Mouse (Mus musculus) CD8-positive naive resting alpha-beta T cell, adult 2 months (primary cell): Measurements from ENCODE around the gene Prkcz.

Experiments used
- DNase-seq, 2 experiments: peaks; one replicate each; pipeline ENCODE4 v3.0.0; 2022; ENCODE audit warnings: low read depth in 2 of 2, low spot score in 2 of 2

Prkcz gene

DNA sequence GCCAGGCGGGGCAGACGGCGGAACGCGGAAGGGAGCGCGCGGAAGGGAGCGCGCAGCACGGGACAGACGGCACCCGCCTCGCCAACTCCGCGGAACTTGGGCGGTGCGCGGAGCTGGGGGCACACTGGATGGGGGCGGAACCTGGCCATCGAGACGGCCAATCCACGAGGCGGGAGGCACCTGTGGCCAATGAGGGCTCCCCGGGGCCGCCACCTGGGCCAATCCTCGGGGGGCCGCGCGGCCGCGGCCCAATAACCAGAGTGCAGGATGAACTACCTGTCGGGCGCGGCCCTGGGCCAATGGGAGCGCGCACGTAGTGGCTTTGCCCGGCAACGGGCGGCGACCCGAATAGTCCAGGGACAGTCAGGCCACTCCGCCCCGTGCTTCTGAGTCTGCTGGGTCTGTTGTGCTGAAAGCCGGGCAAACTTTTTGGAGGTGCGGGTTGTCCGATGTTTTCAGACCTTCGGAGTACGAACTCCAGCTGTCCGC, at the start of gene Prkcz:
Gene Prkcz (minus strand): TSS at position 59 of the 489 bp plus-strand sequence.
- DNase-seq, result peak; percentile 86 to 89

DNA sequence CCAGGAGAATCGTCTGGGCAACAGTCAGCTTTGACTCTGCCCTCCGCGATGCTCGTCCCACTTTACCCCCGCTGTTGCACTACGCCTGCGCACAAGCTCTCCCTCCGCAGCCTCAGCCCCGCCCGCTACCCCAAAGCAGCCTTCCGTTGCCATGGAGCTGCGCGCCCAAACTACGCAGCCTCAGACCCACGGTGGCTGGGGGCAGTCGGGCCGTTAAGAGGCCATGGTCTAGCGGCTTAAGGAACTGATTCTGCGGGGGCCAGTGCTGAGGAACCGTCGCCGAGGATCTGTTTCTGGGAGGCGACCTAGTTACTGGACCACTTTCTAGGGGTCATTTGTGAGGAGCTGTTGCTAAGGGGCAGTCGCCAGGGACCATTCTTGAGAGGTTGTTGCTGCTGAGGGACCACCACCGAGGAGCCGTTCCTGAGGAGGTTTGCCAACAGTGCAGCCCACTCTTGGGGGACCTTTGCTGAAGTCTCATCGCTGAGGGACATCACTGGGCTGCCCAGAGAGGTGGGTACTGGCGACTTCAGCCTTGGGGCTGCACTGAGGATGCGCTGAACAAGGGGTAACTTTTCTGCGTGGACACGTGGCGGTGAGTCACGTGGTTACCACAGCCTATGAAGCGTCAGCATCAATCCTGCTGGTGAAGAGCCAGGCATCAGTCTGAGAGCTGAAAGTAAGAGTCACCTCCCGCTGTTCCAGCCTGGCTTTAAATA, 48.1 kb upstream of the Prkcz start, which contains the start of gene Cfap74:
Gene Cfap74 (plus strand): TSS at position 133 of the 719 bp plus-strand sequence.
- DNase-seq, result peak; percentile 42 to 67

DNA sequence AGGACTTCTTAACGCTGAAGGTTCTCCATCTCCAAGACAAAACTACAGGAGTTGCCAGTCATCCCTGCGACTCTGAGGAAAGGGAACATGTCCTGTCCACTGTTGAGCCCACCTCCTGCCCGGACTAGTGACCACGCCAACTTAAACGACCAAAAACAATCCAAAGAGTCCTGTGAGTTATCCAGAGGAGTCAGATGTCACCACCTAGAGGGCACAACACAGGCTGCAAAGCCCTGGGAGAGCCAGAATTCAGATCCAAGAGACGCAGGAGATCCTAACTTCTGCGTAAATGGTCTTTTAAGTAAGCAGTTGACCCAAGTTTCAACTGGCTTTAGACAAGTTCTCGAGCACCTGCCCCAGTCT, 47.5 kb upstream of the Prkcz start:
- DNase-seq, result no peak

DNA sequence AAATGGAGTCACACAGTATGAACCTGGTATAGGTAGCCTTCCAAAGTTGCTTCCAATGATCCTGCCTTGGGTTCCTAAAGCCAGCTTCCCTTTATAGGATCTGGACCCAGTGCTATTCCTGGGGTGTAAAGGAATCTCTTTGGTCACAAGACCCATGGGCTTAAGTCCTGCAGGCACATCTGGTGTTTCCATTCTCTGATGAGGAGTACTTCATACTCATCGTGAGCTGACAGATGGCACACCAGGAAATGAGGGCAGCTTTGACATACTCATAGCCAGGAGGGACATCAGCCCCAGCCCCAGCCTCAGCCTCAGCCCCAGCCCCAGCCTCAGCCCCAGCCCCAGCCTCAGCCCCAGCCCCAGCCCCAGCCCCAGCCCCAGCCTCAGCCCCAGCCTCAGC, 41.3 kb upstream of the Prkcz start:
- DNase-seq, result no peak

DNA sequence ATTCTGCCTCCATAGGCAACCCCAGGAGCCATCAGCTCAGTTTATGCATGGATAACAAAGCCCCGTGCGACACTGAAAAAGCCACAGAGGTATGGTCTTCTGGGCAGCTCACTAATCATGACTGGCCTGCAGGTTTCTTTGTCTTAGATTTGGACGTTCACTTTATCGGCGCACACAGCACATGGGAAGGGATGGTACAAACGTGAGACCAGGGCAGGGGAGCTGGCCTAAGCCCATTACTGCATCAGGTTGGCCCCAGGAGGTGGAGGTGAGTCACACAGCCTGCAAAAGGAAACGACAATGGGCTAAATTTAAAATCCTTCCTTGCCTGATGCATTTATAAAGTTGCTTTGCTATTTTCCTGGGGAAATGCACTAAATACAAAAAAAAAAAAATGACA, 40.0 kb upstream of the Prkcz start:
- no peak for DNase-seq

DNA sequence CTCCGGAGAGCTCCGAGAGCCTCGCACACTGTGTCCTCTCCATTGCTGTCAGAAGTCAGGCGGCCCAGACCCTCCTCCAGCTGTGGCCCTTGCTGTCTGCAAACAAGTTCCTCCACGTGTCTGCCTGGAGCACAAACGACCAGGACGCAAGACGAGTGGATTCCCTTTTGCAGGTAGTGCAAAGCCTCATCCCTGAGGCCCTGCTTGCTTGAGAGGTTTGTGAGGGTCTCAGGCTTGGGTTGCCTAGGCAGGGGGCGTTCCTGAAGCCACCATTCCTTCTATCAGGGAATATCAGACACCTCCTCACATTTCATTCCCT, 37.0 kb upstream of the Prkcz start:
- no peak for DNase-seq

DNA sequence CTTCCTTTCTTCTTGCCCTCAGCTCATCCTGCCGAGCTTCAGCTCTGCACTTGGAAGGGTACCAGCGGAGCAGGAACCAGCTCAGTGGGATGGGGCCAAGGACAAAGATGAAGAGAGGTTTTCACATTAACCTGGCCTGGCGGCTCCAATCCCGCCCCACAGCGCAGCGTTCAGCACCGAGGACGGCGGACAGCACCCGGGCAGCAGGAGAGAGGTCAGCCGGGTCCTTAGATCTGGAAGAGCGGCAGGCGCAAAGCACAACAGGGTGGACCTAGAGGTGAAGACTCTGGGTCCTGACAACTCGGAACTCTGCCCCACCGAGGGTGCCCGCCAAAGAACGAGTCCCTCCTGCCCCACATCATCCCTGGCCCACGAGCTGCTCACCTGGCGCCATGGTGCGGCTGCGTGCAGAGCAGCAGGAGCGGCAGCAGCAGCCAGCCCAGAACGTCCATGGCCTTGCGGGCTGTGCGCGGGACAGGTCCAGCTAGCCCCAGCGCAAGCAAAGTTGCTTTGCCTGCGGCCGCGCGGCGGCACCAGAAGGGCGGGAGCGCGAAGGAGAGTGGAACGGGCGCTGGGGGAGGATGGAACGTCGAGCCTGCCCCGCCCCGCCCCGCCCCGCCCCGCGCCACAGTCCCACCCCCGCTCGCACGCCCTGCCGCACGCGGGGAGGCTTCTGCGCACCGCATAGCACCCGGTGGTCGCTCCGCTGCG, 36.5 kb upstream of the Prkcz start, which contains the start of gene Gabrd:
Gene Gabrd (minus strand): TSS at position 602 of the 711 bp plus-strand sequence.
- DNase-seq, result peak in 1 of 2 experiments; percentile 2

DNA sequence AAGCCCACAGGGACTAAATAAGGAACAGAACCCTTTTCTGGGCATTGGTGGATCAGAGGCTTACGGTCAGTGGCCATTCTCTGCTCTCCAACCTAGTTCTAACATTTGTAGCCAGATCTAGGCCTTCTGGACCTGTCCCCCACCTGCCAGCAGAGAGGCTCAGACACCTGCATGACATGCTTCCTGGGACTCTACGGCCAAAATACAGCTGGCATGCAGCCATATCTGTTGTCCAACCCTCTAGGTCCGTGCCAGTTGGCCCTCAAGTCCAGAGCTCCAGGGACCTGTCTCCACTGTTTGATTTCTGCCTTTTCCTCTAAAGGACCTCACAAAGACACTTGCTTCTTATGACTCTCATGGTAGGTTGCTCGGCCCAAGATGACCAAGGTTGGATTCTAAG, 35.6 kb upstream of the Prkcz start:
- no peak for DNase-seq

DNA sequence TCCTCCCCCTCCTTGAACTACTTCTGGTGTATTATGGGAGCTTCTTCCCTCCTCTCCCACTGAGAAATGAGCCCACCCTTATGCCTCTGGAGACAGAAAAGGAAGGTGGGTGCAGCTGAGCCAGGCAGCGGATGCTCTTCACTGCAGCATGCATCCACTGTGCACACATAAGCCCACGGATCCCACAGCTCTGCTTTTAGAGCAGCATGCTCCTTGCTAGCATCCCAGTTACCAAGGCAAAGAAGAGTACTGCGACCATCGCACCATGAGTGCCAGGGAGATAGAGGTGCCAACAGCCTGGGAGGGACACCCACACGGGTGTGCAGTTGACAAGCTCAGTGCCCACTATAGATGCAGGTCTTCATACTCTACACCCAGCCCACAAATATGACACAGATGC, 34.3 kb upstream of the Prkcz start:
- DNase-seq, result no peak

DNA sequence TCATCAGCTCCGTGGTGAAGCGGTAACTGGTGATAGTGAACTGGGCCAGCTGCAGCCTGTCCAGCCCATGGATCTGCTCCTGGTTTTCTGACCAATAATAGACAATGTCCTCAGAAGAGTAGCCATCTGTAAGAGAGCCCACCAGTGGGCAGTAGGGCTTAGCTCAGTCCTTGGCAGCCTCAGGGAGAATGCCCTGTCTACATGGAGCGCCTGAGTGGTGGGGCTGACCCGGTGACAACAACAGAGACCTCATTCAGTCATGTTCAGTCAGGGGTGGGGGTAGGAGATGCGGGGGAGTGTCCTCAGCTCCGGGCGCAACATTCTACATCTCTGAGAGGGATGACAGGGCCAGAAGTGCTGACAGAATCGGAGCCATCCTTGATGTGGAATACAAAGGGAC, 26.0 kb upstream of the Prkcz start:
- DNase-seq, result no peak

DNA sequence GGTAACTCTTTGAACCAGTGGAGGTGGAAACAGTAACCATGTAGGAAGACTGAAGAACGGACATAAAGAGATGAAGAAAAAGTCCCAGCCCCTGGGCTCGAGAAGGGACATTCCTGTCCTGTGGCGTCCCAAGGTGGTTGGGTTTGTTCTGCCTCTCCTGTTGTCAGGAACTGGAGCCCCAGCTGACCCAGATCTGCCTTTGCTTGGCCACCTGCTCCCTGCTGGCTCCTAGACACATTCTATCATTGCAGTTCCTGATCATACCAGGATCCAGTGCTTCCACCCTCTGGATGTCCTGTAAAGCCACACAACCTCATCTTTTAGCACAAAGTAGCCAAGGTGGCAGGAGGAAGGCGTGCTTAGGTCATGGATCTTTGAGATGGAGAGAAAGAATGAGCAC, 22.2 kb upstream of the Prkcz start:
- DNase-seq, result no peak

DNA sequence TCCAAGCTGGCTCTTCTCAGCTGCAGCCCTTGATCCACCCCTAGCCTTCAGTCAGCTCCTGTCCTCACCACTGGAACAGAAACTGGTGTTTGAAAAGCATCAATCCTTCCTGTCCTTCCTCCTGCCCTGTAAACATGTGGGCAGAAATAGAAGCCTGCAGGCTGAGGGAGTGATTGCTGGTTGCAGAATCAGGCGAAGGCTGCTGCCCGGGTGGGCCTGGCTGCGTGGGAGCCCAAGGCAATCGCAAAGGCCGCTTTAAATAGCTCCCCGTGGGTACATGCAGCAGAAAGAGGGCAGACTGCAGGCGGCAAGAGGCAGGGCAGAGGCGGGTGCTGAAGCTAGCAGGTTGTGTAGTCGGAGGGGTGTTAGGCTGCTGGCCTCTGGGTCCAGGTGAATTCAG, 21.6 kb upstream of the Prkcz start:
- no peak for DNase-seq

DNA sequence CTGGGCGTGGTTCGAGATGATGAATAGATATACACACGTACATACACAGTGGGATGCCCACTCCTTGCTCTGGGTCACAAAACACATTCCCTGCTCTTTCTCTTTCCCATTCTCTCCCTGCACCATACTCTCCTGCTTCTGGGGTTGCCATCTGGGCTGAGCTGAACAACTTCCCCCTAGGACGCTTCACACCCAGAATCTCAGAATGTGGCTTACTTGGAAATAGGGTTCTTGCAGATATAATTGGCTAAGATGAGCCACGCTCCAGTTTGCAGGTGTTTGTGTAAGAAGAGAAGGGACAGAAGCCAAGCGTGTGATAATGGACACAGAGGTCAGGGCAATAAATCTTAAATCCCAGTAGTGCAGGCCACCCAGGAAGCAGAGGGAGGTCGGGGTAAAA, 20.8 kb upstream of the Prkcz start:
- DNase-seq, result no peak

DNA sequence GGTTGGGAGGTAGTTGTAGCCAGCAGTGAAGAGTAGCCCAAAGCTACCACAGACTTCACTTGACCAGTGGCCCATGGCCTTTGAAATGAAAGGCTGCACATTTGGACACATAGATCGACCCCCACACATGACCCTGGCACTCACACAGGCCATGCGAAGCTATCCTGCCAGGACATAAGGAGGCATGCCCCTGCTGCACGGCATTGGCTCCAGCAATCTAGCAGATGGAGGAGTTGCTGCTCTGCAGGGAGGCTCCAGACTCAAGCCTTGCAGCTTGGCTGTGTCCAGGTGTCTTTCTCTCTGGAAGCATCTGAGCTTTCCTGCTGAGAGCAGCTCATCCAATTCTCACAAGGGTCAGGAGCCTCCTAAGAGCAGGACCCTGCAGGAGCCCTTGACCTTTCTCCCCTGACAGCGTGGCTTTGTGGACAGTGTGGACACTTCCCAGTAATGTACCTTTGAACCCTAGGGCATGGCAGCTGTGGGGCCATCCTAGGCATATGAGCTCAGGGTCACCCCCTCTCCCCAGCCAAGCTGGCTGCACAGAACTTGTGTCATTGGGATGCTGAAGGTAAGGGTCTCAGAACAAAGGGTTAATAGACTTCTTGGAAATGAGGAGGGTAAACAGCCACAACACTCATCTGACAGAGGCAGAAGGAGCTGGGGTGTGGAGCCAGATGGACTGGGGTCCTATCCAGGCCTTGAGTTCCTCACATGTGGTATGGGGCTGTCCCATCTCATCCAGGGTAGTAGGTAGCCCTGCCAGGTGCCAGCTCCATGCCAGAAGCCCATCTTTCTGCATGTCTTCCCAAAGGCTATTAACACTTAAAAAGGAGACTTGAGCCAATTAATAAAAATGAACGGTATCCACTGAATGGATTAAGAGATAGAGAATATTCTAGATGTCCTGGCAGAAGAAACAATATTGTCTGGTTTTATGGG, 10.9 kb upstream of the Prkcz start:
- no peak for DNase-seq

DNA sequence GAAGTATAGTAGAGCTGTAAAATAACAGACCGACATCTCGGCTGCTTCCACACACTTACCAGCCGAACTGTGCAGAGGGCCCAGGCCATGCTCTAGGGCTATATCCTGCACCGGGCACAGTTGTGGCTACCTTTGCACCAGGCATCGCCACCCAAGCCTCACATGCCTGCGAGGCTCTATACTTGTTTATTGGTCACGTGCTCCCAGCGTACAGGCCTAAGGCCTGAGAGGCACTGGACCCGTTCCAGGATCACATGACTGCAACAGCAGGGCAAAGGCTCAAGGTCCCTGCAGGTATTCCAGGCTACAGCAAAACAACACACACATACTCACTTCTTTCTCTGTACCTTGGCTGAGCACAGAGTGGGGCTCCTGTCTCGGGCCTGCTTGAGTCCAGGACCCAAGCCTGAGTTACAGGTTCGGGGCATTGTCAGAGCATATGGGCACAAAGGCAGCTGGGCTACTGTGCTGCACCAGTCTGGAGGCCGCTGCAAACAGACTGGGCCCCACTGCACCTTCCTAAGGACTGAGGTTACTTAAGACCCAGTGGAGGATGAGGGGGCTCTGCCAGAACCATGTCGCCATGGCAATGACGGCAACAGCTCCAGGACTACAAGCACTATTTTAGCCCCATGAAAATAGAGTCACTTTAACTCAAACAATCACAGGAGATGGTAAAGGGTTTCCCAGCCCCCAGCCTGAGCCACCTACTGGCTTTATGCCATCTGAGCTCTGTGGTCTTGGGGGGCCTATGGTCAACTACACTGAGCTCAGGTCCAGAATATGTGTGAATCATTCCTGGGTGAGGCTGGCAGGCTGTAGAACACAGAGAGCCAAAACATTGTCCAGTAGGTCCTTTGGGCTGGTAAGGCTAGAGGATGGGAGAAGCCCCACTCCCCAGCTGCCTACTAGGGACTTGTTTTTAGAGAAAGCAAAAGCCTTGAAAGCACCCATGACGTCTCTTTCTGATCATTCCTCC, 9.9 kb upstream of the Prkcz start:
- no peak for DNase-seq

DNA sequence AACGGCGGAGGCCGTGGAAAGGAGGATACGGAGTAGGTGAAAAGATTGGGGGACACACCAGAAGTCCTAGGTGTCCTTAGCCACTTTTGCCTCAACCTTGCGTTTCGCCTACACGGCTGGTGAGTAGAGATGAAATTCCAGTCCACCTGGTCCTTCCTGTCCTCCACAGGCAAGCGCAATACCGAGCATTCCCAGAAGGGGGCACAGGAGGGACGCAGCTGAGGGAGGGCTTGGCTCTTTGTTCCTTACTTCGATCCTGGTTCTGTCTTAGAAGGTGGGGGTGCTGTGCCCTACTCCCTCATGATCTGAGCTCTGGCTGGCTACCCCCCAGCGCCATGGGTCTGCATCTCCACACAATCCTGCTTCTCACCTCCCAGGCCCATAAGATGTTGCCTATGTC, 7.5 kb upstream of the Prkcz start:
- DNase-seq, result peak; percentile 55 to 74

DNA sequence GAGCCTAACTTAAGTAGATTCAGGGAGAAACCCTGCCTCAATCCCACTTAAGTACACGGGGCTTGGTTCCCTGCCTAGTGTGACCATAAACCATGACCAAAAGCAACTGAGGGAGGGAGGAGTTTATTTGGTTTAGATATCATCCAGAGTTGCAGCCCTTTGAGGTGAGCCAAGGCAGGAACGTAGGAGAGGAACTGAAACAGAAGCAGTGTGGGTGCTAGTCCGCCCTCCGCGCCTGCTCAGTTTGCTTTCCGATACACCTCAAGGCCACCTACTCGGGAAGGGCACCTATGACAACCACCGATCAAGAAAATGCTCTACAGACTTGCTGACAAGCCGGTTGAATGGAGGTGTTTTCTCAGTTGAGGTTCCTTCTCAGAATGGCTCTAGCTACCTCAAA, 6.6 kb upstream of the Prkcz start:
- no peak for DNase-seq

DNA sequence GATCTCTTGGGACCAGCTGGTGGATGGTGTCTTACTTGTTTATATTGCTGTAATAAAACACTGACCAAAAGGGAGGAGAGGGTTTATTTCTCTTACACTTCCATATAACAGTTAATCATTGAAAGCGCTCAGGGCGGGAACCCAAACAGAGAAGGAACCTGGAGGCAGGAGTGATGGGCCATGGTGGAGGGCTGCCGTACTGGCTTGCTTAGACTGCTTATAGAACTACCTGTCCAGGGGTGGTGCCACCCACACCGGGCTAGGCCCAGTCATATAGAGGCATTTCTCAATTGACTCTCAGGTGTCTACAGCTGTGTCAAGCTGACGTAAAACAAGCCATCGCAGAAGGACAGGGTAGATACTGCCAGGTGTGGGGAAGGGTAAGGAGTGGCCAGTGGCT, 5.6 kb upstream of the Prkcz start:
- no peak for DNase-seq

DNA sequence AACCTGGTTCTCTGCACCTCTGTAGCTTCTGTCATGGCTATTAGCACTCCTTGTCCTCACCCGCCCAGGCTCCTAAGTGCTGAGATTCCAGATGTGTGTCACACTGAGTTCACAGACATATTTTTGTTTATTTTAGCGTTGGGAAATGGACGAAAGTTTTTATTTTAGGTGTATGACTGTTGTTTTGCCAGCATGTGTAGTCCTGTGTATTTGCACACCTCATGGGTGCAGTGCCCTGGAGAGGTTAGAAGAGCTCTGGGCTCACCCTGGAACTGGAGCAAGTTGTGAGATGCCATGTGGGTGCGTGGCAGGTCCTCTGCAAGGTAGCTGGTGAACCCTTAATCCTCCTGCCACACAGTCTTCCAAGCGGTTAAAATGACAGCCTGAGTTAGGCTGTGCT, 1.3 kb upstream of the Prkcz start:
- DNase-seq, result no peak

DNA sequence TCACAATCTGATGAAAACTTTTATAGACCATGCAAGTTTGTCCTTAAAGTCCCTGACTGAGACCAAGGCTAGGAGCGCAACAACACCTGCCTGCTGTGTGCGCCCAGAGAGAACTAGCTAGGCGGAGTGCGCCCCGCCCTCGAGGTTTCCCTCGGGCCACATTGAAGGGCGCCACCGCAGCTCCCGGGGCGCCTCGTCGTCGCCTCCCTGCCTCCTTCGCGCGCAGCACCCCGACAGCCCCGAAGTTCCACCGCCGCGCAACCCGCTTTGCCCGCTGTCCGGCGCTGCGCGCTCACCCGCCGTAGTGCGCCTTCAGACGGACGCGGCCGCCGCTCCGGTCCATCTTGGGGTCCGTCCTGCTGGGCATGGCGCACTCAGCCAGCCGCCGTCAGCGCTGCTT, 305 bp downstream of the Prkcz start:
- DNase-seq, result no peak
